Mouse (Mus musculus): ENCODE measurements around the gene Myom1. TPM values are rescaled to one million over a fixed set of nuclear protein-coding genes. Genes with fewer than 3 reads are reported as not detected.

The Myom1 gene
- polyA plus RNA-seq, 1 experiment from 2014 or later: 20.0 TPM

- Histone ChIP-seq H3K4me3 (ENCODE audit: low read depth, low read length) (no peak overlapping the region), H3K9ac (replicated peaks; ENCODE audit: low read depth, low read length) (no peak overlapping the region), H3K27ac (ENCODE audit: low read length) (no peak overlapping the region), H3K27me3 (ENCODE audit: control insufficient read depth, insufficient read depth, low read length) (no peaks in the 10 kb centered on the region), H3K9me3 (ENCODE audit: control insufficient read depth, low read depth, low read length) (no peaks in the 10 kb centered on the region), H3K4me2 (replicated peaks; ENCODE audit: low read depth, low read length) (no peak overlapping the region), H3K4me1 (ENCODE audit: control insufficient read depth, insufficient read depth, low read length) (no peaks in the 10 kb centered on the region), H3K36me3 (ENCODE audit: control insufficient read depth, insufficient read depth, low read length) (no peaks in the 10 kb centered on the region)
- no peak for ATAC-seq (ENCODE audit: insufficient number of reproducible peaks, insufficient read depth, low FRiP score, low read depth)
- 94% methylated on average over 3 of the region's 3 CpGs for WGBS
These were observed 24.8 kb downstream of the Myom1 start for GRCm38 (mm10) chr17:71027186-71027585.

DNA sequence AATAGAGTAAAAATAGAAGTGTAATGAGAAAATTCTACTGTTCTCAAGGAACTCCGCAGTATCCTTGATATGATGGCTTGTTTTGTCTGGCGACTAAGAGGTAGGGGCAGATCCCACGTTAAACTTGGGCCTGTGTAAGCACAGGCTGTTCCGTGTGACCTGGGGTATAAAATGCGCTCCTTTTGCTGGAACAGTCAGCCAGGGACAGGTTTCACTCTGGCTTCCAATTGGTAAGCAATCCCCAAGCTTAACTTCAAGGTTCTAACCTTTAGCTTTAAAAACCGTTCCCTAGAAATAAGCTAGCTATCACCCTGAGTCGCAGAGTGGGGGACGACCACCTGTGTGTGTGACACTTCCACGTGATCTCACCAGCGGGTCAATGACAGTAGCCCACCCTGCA lies 30.3 kb downstream of the Myom1 start:
- Histone ChIP-seq H3K4me1 (ENCODE audit: control insufficient read depth, insufficient read depth, low read length) (no peaks in the 10 kb centered on the region), H3K4me3 (ENCODE audit: low read depth, low read length) (no peak overlapping the region), H3K27ac (ENCODE audit: low read length) (no peak overlapping the region), H3K9ac (replicated peaks; ENCODE audit: low read depth, low read length) (no peak overlapping the region), H3K9me3 (ENCODE audit: control insufficient read depth, low read depth, low read length) (no peaks in the 10 kb centered on the region), H3K27me3 (ENCODE audit: control insufficient read depth, insufficient read depth, low read length) (no peaks in the 10 kb centered on the region), H3K36me3 (ENCODE audit: control insufficient read depth, insufficient read depth, low read length) (no peaks in the 10 kb centered on the region), H3K4me2 (replicated peaks; ENCODE audit: low read depth, low read length) (no peak overlapping the region)
- WGBS: 80% methylated on average over 10 of the region's 10 CpGs
- ATAC-seq (ENCODE audit: insufficient number of reproducible peaks, insufficient read depth, low FRiP score, low read depth): no peak

DNA sequence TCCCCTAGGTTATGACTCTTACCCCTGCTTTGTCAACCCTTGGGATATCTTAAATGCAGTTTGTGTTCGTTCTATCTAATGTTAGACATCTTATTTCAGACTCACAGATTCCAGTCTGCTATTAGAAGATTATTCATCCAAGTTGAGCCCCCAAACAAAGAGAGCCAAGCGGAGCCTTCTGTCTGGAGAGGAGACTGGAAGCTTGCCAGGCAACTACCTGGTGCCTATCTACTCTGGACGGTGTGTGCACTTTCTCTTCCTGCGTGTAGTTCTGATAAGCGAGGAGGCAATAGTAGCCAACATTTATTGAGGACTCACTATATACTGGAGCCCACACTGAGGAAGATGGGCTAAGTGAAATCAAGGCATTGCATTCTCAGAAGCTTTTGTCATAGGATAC lies 32.0 kb downstream of the Myom1 start:
- Histone ChIP-seq H3K4me2 (replicated peaks; ENCODE audit: low read depth, low read length) (no peak overlapping the region), H3K27ac (ENCODE audit: low read length) (no peak overlapping the region), H3K9ac (replicated peaks; ENCODE audit: low read depth, low read length) (no peak overlapping the region), H3K4me1 (ENCODE audit: control insufficient read depth, insufficient read depth, low read length) (no peaks in the 10 kb centered on the region), H3K36me3 (ENCODE audit: control insufficient read depth, insufficient read depth, low read length) (no peaks in the 10 kb centered on the region), H3K4me3 (ENCODE audit: low read depth, low read length) (no peak overlapping the region), H3K27me3 (ENCODE audit: control insufficient read depth, insufficient read depth, low read length) (no peaks in the 10 kb centered on the region), H3K9me3 (ENCODE audit: control insufficient read depth, low read depth, low read length) (no peaks in the 10 kb centered on the region)
- 74% methylated on average over 5 of the region's 5 CpGs for WGBS
- no peak for ATAC-seq (ENCODE audit: insufficient number of reproducible peaks, insufficient read depth, low FRiP score, low read depth)

DNA sequence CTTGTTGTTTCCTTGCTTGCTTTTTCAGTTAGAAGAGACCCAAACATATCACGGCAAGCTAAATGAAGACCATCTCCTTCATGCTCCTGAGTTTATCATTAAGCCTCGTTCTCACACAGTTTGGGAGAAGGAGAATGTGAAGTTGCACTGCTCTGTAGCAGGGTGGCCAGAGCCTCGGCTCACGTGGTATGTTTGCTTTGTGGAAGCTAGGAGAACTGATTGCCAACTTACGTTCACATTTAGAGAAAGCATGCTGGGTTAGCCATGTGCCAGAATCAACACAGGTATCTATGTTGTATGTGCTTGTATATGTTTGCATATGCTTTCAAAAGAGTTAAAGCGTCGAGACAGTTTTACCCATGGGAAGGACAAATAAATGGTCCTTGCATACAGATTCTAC lies 34.8 kb downstream of the Myom1 start:
- no peak overlapping the region for H3K4me2 ChIP-seq (replicated peaks; ENCODE audit: low read depth, low read length)
- H3K27me3 ChIP-seq (ENCODE audit: control insufficient read depth, insufficient read depth, low read length): no peaks in the 10 kb centered on the region
- no peak for ATAC-seq (ENCODE audit: insufficient number of reproducible peaks, insufficient read depth, low FRiP score, low read depth)
- no peak overlapping the region for H3K4me3 ChIP-seq (ENCODE audit: low read depth, low read length)
- no peaks in the 10 kb centered on the region for H3K36me3 ChIP-seq (ENCODE audit: control insufficient read depth, insufficient read depth, low read length)
- H3K9ac ChIP-seq (replicated peaks; ENCODE audit: low read depth, low read length): no peak overlapping the region
- H3K27ac ChIP-seq (ENCODE audit: low read length): no peak overlapping the region
- H3K9me3 ChIP-seq (ENCODE audit: control insufficient read depth, low read depth, low read length): no peaks in the 10 kb centered on the region
- H3K4me1 ChIP-seq (ENCODE audit: control insufficient read depth, insufficient read depth, low read length): no peaks in the 10 kb centered on the region
- WGBS: 73% methylated on average over 7 of the region's 7 CpGs

- H3K4me2 ChIP-seq (replicated peaks; ENCODE audit: low read depth, low read length): no peak overlapping the region
- no peaks in the 10 kb centered on the region for H3K36me3 ChIP-seq (ENCODE audit: control insufficient read depth, insufficient read depth, low read length)
- WGBS: 72% methylated on average over 5 of the region's 5 CpGs
- H3K9ac ChIP-seq (replicated peaks; ENCODE audit: low read depth, low read length): no peak overlapping the region
- no peaks in the 10 kb centered on the region for H3K4me1 ChIP-seq (ENCODE audit: control insufficient read depth, insufficient read depth, low read length)
- no peaks in the 10 kb centered on the region for H3K27me3 ChIP-seq (ENCODE audit: control insufficient read depth, insufficient read depth, low read length)
- H3K4me3 ChIP-seq (ENCODE audit: low read depth, low read length): no peak overlapping the region
- no peaks in the 10 kb centered on the region for H3K9me3 ChIP-seq (ENCODE audit: control insufficient read depth, low read depth, low read length)
- ATAC-seq (ENCODE audit: insufficient number of reproducible peaks, insufficient read depth, low FRiP score, low read depth): no peak
- no peak overlapping the region for H3K27ac ChIP-seq (ENCODE audit: low read length)
These were observed 36.4 kb downstream of the Myom1 start for GRCm38 (mm10) chr17:71038812-71039211.

DNA sequence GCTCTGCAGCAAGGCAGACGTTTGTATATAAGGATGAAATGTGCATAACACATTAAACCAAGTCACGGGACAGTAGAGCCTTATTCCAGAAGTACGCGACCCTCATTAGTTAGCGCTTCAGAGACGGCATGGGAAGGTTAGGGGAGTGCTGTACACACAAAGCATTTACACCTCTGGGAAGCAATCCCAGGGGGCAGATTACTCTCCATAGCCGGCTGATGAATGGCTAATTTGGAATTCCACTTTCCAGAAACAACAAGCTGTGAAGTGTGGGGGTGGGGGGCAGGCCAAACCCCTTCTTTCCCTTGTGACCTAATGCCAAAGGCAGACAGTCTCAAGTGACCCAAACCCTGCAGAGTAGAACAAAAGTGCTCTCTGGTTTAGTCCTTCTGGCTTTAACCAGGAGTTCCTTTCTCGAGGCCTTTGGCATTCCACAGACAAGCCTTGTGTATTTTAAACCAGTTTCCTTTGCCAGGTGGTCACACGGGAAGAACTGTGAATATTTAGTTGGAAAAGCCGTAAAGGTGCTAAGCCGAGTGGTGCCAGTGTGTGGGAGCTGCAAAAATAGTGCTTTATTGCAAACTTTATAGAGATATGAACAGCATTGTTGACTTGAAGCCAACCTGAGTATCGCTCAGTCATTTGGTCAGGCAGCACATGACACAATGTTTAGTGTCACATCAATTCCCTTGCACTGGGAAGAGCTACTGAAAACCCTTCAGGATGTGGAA lies 37.6 kb downstream of the Myom1 start:
- H3K9ac ChIP-seq (replicated peaks; ENCODE audit: low read depth, low read length): no peak overlapping the region
- no peak overlapping the region for H3K4me2 ChIP-seq (replicated peaks; ENCODE audit: low read depth, low read length)
- no peak overlapping the region for H3K4me3 ChIP-seq (ENCODE audit: low read depth, low read length)
- no peak for ATAC-seq (ENCODE audit: insufficient number of reproducible peaks, insufficient read depth, low FRiP score, low read depth)
- H3K9me3 ChIP-seq (ENCODE audit: control insufficient read depth, low read depth, low read length): no peaks in the 10 kb centered on the region
- H3K27me3 ChIP-seq (ENCODE audit: control insufficient read depth, insufficient read depth, low read length): no peaks in the 10 kb centered on the region
- WGBS: 38% methylated on average over 12 of the region's 12 CpGs
- H3K36me3 ChIP-seq (ENCODE audit: control insufficient read depth, insufficient read depth, low read length): no peaks in the 10 kb centered on the region
- H3K4me1 ChIP-seq (ENCODE audit: control insufficient read depth, insufficient read depth, low read length): no peaks in the 10 kb centered on the region
- no peak overlapping the region for H3K27ac ChIP-seq (ENCODE audit: low read length)

DNA sequence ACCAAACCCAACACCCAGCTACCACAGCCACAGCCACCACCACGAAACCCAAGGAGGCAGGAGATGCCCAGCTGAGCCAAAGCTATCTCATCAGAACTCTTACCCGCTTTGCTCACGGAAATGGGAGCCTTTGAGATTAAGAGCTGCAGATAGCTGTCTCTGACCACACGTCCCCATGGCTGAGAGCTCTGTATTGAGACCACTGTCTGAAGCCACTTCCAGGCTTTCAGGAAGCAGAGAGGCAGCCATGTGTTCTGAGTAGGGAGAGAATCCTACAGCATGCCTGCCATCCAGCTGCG lies 38.1 kb downstream of the Myom1 start:
- no peaks in the 10 kb centered on the region for H3K9me3 ChIP-seq (ENCODE audit: control insufficient read depth, low read depth, low read length)
- no peak overlapping the region for H3K4me2 ChIP-seq (replicated peaks; ENCODE audit: low read depth, low read length)
- no peak overlapping the region for H3K9ac ChIP-seq (replicated peaks; ENCODE audit: low read depth, low read length)
- no peaks in the 10 kb centered on the region for H3K27me3 ChIP-seq (ENCODE audit: control insufficient read depth, insufficient read depth, low read length)
- no peaks in the 10 kb centered on the region for H3K4me1 ChIP-seq (ENCODE audit: control insufficient read depth, insufficient read depth, low read length)
- H3K36me3 ChIP-seq (ENCODE audit: control insufficient read depth, insufficient read depth, low read length): no peaks in the 10 kb centered on the region
- no peak for ATAC-seq (ENCODE audit: insufficient number of reproducible peaks, insufficient read depth, low FRiP score, low read depth)
- H3K27ac ChIP-seq (ENCODE audit: low read length): no peak overlapping the region
- H3K4me3 ChIP-seq (ENCODE audit: low read depth, low read length): no peak overlapping the region
- 72% methylated on average over 5 of the region's 5 CpGs for WGBS

DNA sequence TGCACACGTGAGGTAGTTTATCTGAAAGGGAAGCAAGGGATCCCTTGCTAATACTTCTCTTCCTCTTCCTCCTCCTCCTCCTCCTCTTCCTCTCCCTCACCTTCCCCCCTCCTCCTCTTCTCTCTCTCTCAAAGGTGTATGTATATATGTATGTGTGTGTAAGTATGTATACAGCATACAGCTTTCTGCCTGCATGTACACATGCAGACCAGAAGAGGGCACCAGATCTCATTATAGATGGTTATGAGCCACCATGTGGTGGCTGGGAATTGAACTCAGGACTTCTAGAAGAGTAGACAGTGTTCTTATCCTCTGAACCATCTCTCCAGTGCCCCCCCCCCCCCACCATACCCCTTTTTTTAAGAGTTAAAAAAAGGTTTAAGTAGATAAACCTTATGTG lies 40.2 kb downstream of the Myom1 start:
- no peak overlapping the region for H3K27ac ChIP-seq (ENCODE audit: low read length)
- no peaks in the 10 kb centered on the region for H3K9me3 ChIP-seq (ENCODE audit: control insufficient read depth, low read depth, low read length)
- H3K4me1 ChIP-seq (ENCODE audit: control insufficient read depth, insufficient read depth, low read length): no peaks in the 10 kb centered on the region
- H3K27me3 ChIP-seq (ENCODE audit: control insufficient read depth, insufficient read depth, low read length): no peaks in the 10 kb centered on the region
- H3K9ac ChIP-seq (replicated peaks; ENCODE audit: low read depth, low read length): no peak overlapping the region
- no peak overlapping the region for H3K4me2 ChIP-seq (replicated peaks; ENCODE audit: low read depth, low read length)
- H3K36me3 ChIP-seq (ENCODE audit: control insufficient read depth, insufficient read depth, low read length): no peaks in the 10 kb centered on the region
- WGBS: 89% methylated on average over 1 of the region's 1 CpGs
- ATAC-seq (ENCODE audit: insufficient number of reproducible peaks, insufficient read depth, low FRiP score, low read depth): no peak
- H3K4me3 ChIP-seq (ENCODE audit: low read depth, low read length): no peak overlapping the region

- Histone ChIP-seq H3K27me3 (ENCODE audit: control insufficient read depth, insufficient read depth, low read length) (no peaks in the 10 kb centered on the region), H3K9ac (replicated peaks; ENCODE audit: low read depth, low read length) (no peak overlapping the region), H3K4me3 (ENCODE audit: low read depth, low read length) (no peak overlapping the region), H3K27ac (ENCODE audit: low read length) (no peak overlapping the region), H3K9me3 (ENCODE audit: control insufficient read depth, low read depth, low read length) (no peaks in the 10 kb centered on the region), H3K36me3 (ENCODE audit: control insufficient read depth, insufficient read depth, low read length) (no peaks in the 10 kb centered on the region), H3K4me2 (replicated peaks; ENCODE audit: low read depth, low read length) (no peak overlapping the region), H3K4me1 (ENCODE audit: control insufficient read depth, insufficient read depth, low read length) (no peaks in the 10 kb centered on the region)
- no peak for ATAC-seq (ENCODE audit: insufficient number of reproducible peaks, insufficient read depth, low FRiP score, low read depth)
- WGBS: 75% methylated on average over 9 of the region's 9 CpGs
These were observed 43.2 kb downstream of the Myom1 start for GRCm38 (mm10) chr17:71045591-71045990.
